Mouse (Mus musculus) 416B (cell line): Measurements from ENCODE around the gene Olfr399.

Source experiments
- DNase-seq: peaks from one replicate; pipeline ENCODE4 v3.0.0; 2011; ENCODE audit warnings: low read depth

Gene Olfr399

GRCm38 (mm10) chr11:74056451-74056850, at the start of gene Olfr399, which contains the start of gene Olfr139:
Gene Olfr399, minus strand, starts transcription at chr11:74056615.
Gene Olfr139, minus strand, starts transcription at chr11:74056551.
- DNase-seq: no peak

GRCm38 (mm10) chr11:74105066-74105465, 48.7 kb upstream of the Olfr399 start:
- no peak for DNase-seq

GRCm38 (mm10) chr11:74101507-74101906, 45.1 kb upstream of the Olfr399 start:
- DNase-seq: no peak

GRCm38 (mm10) chr11:74100724-74101123, 44.3 kb upstream of the Olfr399 start:
- DNase-seq: peak; percentile 18

- no peak for DNase-seq
Observed at GRCm38 (mm10) chr11:74069655-74070054, 13.2 kb upstream of the Olfr399 start, which contains the start of gene Zfp616. Gene Zfp616, plus strand, starts transcription at chr11:74069955.

- DNase-seq: no peak
Observed at GRCm38 (mm10) chr11:74051347-74051746, 5.1 kb downstream of the Olfr399 start.
